Mouse (Mus musculus) yolk sac, embryonic 10.5 days (tissue): ENCODE data around the gene Rimbp2.

Experiments used
- DNase-seq: peaks from one replicate; pipeline ENCODE4 v3.0.0-alpha.2; 2017; ENCODE audit warnings: low spot score

The Rimbp2 gene

DNA sequence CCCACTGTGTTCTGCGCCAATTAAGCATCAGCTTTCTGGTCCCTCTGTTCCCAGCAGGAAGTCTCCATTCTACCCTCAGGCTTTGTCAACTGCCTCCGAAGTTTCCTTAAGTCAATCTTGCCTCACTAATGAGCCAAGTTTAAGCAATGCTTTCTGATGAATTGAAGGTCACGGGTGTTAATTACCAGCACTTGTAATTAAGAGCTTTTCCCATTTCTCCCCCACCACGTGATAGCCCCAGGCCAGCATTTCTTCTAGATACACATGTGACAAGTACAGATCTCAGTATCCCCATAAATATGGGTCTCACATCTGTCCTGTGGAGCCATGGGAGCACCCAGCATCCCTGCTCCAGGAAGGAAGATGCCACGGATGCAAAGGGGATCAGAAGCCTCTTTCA, 20.5 kb downstream of the Rimbp2 start:
- DNase-seq = no peak

- DNase-seq = no peak
Observed at GRCm38 (mm10) chr5:128925073-128925472, 28.2 kb downstream of the Rimbp2 start.

GRCm38 (mm10) chr5:128920112-128920511, 33.2 kb downstream of the Rimbp2 start:
- no peak for DNase-seq

DNA sequence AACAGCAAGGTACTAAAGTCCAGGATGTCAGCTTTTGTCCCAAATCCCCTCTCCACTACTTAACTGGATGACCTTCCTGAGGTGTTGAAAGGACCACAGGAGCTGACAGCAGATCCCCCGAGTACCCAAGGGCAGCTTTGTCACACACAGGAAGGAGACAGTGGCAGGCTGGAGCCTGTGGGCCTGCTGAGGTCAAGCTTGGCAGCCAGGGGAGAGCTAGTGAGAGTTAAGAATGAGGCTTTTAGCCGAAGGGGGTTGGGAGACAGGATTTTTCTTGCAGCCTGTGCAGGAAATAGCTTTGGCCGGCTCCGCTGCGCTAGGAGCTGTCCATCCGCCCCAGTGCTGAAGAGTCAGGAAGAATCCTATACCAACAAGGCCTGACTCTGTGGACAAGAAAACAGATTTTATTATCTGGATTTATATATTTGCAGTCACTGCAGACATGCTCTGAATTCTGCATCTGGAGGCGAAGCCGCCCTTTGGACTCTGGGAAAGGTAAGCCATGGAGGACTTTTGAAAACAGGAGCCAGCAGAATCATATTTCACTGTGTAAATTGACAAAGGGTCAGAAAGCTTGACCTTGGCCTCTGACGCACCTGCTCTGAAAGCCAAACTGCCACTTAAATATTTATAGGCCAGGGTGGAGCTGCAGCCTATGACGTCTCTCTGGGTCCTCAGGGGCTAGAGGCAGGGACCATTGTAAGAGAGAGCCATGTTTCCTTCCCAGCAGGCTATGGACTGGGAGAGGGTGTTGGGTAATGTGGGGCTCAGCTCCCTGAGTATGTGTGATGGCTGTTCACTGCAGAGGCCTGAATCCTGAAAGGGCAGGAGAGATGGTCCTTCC, 35.9 kb downstream of the Rimbp2 start:
- DNase-seq = peak; percentile 65

GRCm38 (mm10) chr5:128913820-128914219, 39.5 kb downstream of the Rimbp2 start:
- DNase-seq = no peak

GRCm38 (mm10) chr5:128912374-128912773, 40.9 kb downstream of the Rimbp2 start:
- no peak for DNase-seq

DNA sequence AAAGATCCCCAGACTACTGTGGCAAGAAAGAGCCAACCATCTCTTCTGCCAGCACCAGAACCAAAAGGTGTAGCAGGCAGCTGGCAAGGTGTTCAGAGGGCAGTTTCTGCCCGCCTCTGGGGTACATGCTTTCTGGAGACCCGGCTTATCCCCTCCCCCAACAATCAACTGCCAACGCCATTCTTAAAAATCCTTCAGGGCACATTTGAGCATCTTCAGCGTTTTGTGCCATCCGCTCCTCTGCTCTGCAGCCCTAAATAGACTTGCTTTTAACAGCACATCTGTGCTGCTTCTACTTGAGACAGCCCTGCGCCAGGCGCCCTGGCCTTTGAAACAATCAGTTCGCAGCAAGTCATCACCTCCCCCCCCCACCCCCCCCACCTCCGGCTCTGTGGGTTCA, 41.7 kb downstream of the Rimbp2 start:
- DNase-seq = no peak

DNA sequence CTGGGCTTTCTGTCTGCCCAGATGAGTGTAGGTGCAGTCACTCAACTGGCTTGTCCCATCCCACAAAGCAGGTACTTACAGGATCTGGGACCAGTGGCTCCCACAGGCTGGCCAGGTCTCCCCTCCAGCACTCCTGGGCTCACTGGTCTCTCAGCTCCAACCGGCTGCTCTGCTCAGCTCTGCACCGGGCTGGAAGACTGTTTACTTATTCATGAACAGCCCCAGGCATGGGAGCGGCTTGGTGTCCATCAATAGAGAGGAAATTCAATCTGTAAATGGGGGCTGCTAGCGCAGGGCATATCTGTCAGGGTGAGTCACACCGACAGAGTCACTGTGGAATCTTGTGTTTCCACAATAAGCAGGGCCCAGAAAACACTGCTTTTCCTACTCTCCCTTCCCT, 49.2 kb downstream of the Rimbp2 start:
- DNase-seq = no peak

DNA sequence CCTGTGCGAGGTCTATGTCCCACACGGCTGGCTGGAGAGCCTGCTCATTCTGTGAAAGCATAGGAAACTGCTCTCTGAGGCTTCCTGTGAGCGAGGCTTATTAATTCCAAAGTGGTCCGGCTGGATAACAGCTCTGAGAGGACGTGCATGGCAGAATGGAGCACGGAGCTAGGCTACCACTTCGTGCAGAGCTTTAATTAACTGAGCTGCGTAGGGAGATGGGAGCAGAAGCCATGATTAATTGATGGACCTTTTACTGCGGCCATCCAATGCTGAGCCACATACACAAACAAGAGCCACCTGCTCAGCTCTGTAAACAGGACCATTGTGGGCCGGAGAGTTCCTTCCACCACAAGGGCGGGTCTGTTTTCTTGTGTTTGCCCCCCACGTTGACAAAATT, 50.2 kb downstream of the Rimbp2 start:
- no peak for DNase-seq

DNA sequence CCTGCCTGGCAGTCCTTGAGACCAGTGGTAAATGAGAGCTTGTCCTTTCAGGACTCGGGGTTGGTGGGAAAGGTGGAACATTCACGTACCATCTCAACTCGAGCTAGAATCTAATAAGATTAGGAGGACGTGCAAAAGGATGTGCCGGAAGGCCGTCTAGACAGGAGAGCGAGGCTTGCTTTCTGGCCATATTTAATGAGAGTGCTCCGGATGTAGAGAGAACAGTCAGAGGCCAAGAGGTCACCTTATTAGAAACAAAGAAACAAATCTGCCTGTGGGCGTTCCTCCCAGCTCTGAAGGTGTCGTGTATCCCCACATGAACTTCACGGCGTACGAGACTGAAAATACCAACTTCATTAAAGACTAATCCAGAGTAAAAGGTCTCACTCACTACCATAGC, 53.3 kb downstream of the Rimbp2 start:
- no peak for DNase-seq

DNA sequence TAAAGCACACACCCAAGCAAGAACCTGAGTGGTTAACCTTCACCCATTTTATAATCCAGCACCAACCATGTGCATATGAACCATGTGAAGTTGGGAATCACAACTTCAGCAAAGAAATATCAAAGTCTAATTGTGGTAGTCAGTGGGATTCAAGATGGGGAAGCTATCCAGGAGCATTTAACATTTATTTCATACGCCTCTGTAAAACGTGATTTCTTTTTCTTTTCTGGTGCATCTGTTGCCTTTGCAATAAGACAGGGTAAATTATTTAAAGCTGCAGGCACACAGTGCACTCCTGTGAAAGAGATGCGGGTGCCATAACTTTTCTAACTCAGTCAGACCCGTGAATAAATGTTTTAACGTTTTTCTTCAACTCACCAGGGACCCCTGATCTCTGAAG, 58.4 kb downstream of the Rimbp2 start:
- DNase-seq = no peak

DNA sequence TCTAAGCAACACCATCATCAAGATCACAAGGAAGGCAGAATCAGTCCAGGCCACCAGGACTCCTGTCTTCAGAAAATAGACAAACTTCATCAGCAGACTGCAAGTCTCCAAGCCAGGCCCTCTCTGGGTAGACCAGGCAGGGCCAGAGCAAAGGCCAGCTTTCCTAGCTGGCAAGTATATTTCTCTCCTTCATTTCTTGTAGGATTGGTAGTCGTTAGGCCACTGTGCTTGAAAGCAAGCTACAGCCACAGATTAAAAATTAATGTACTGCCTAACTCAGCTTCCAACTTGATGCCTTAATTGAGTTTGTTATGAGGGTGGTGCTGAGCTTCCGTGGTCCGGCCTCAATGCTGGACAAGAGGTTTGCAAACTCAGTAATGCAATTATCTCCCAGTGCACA, 65.7 kb downstream of the Rimbp2 start:
- DNase-seq = no peak

- DNase-seq = no peak
Observed at GRCm38 (mm10) chr5:128884320-128884719, 69.0 kb downstream of the Rimbp2 start.

DNA sequence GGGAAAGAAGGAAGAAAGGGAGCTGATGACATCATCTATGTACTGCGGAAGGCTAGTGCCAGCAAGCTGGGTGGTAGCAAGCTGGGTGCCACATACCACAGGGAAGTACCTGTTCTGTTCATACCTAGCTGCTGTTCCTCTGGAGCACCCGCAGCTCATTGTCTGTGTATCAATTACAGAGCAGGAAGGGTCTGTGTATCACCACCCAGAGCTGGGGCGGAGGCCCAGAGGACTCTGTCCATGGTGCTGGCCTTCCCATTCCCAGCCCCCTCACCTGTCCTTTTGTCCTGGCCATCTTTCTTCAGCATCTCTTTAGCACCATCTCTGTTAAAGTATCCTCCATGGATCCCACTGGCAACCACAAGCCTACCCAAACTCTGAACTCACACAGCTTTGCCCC, 74.2 kb downstream of the Rimbp2 start:
- no peak for DNase-seq

GRCm38 (mm10) chr5:128877425-128878035, 75.8 kb downstream of the Rimbp2 start:
- no peak for DNase-seq

GRCm38 (mm10) chr5:128871706-128872105, 81.6 kb downstream of the Rimbp2 start:
- DNase-seq = no peak

- DNase-seq = no peak
Observed at GRCm38 (mm10) chr5:128866811-128867210, 86.5 kb downstream of the Rimbp2 start.

- DNase-seq = no peak
Observed at GRCm38 (mm10) chr5:128866291-128866690, 87.0 kb downstream of the Rimbp2 start.

DNA sequence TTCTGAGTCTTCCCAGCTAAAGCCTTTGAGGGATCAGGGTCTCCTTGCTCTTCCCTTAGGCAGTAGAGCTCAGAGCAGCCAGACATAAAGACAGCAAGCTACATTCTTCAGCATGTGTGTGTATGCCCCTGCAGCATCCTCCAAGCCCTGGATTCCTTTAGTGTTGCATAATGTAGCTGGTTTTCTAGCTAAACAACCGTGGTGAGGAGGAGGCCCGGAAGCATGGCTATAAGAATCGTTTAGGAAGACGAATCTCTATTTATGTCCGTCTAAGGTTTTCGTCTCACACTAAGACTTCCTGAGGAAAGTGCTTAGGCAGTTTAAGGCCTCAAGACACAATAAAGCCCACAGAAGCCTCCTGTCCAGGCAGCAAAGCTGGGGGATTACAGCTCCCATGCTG, 89.8 kb downstream of the Rimbp2 start:
- DNase-seq = no peak

- no peak for DNase-seq
Observed at GRCm38 (mm10) chr5:128860907-128861306, 92.4 kb downstream of the Rimbp2 start.

DNA sequence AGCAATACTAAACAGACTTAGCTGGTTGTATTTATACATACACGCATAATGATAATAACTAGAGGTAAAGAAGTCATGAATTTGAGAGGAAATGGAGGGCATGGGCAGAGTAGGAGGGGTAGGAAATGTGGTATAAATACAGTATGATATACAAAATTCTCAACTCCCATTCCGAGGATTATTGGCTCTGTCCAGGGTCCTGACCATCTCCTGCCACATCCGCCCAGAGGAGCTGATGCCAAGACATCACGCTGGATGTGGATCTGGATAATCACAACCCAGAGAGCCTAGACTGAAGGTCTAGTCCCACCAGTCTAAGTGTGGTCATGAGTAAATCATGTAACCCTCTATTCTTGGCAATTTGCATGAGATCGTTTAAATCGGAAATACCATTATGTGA, 100.5 kb downstream of the Rimbp2 start:
- DNase-seq = no peak

GRCm38 (mm10) chr5:128847806-128848205, 105.5 kb downstream of the Rimbp2 start:
- DNase-seq = no peak

DNA sequence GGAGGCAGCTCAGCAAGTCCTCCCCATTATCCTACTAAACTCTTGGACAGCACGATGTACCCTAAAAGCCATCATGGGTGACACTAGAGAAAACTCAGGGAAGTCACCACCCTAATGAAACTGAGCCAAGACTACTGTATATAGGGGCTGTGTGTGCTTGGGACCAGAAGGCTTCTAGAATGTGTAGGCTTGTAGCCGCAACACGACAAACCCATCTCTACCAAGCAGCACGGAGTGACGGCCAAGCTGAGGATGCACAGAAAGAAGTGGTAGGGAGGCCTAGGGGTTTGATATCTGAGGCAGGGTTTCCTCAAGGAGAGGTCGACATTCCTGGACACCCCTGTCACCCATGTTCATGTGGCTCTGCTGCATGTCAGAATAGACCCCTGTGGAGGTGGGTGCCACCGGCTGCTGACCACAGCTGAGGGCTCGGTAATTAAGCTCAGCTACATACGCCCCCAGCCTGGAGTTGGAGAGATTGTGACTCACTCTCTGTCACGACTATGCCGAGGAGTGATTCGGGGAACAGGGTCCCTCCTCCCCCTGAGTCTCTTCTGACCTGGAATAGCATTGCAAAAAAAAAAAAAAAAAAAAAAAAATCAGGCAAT, 106.7 kb downstream of the Rimbp2 start:
- no peak for DNase-seq
